Mouse (Mus musculus) MEL (cell line): Measurements from ENCODE around the gene Gpx5. TPM values are rescaled to one million over a fixed set of nuclear protein-coding genes. Genes with fewer than 3 reads are reported as not detected.

Source experiments
- DNase-seq: peaks from one replicate; pipeline ENCODE4 v3.0.0; 2011; ENCODE audit warnings: low read depth, low spot score
- H3K27ac ChIP-seq: 2 replicates; pipeline ENCODE4 v1.5.1; 2012; ENCODE audit warnings: low read depth, mild to moderate bottlenecking, control low read depth, low read length, moderate library complexity; ENCODE audit not compliant: control insufficient read depth
- H3K27me3 ChIP-seq, 2 experiments: fragments of 150-350 bp in 1 of 2; sonication (generic) in 1 of 2; 2 replicates each; pipeline ENCODE4 v1.6.1; 2012; ENCODE audit warnings: low read length in 2 of 2, mild to moderate bottlenecking in 2 of 2, improper control_type of control experiment in 1 of 2, moderate library complexity in 1 of 2; ENCODE audit not compliant: insufficient read depth in 2 of 2, control insufficient read depth in 1 of 2
- H3K36me3 ChIP-seq, 2 experiments: 2 replicates each; pipeline ENCODE4 v1.6.1; 2012 to 2014; ENCODE audit warnings: low read length in 2 of 2, improper control_type of control experiment in 1 of 2, inconsistent platforms in 1 of 2, mild to moderate bottlenecking in 1 of 2; ENCODE audit not compliant: insufficient read depth in 2 of 2, control insufficient read depth in 1 of 2
- H3K4me1 ChIP-seq, 2 experiments: fragments of 150-350 bp in 1 of 2; sonication (generic) in 1 of 2; 2 replicates each; pipeline ENCODE4 v1.6.1; 2012; ENCODE audit warnings: low read length in 2 of 2, improper control_type of control experiment in 1 of 2, mild to moderate bottlenecking in 1 of 2; ENCODE audit not compliant: insufficient read depth in 2 of 2, control insufficient read depth in 1 of 2
- H3K4me3 ChIP-seq, 2 experiments: fragments of 150-350 bp in 1 of 2; sonication (generic) in 1 of 2; 2 replicates each; pipeline ENCODE4 v1.5.1; 2012; ENCODE audit warnings: low read depth in 2 of 2, low read length in 2 of 2, mild to moderate bottlenecking in 2 of 2, moderate library complexity in 2 of 2, control low read depth in 1 of 2, improper control_type of control experiment in 1 of 2; ENCODE audit not compliant: control insufficient read depth in 1 of 2, insufficient read depth in 1 of 2
- H3K79me2 ChIP-seq: 2 replicates; pipeline ENCODE4 v1.6.1; 2012; ENCODE audit warnings: mild to moderate bottlenecking, low read length, moderate library complexity; ENCODE audit not compliant: control insufficient read depth, poor library complexity, insufficient read depth
- H3K9ac ChIP-seq: 2 replicates; pipeline ENCODE4 v1.6.1; 2012; ENCODE audit warnings: low read depth, mild to moderate bottlenecking, control low read depth, low read length, moderate library complexity; ENCODE audit not compliant: control insufficient read depth, poor library complexity, severe bottlenecking
- H3K9me3 ChIP-seq: fragments of 150-350 bp; sonication (generic); replicated peaks from 2 replicates; pipeline ENCODE4 v1.6.1; 2012; ENCODE audit warnings: mild to moderate bottlenecking, low read length, improper control_type of control experiment, moderate library complexity; ENCODE audit not compliant: insufficient read depth
- CHD1 ChIP-seq: IDR thresholded peaks from 2 replicates; pipeline ENCODE4 v1.6.1; 2012; ENCODE audit warnings: low read depth, mild to moderate bottlenecking, inconsistent platforms, low read length, improper control_type of control experiment
- CHD2 ChIP-seq: IDR thresholded peaks from 2 replicates; pipeline ENCODE4 v1.6.1; 2011; ENCODE audit warnings: low read length, improper control_type of control experiment
- CTCF ChIP-seq, 3 experiments: IDR thresholded peaks in 2 of 3; conservative IDR thresholded peaks in 1 of 3; 2 replicates each; pipeline ENCODE4 v1.5.1; 2011 to 2012; ENCODE audit warnings: low read length in 3 of 3, low read depth in 2 of 3, mild to moderate bottlenecking in 2 of 3, improper control_type of control experiment in 1 of 3, inconsistent platforms in 1 of 3, mixed read lengths in 1 of 3, moderate library complexity in 1 of 3; ENCODE audit not compliant: control insufficient read depth in 1 of 3, insufficient read depth in 1 of 3, poor library complexity in 1 of 3, severe bottlenecking in 1 of 3
- ETS1 ChIP-seq: IDR thresholded peaks from 2 replicates; pipeline ENCODE4 v1.6.1; 2012; ENCODE audit warnings: low read depth, mild to moderate bottlenecking, inconsistent platforms, low read length, improper control_type of control experiment, moderate library complexity
- GATA1 ChIP-seq: IDR thresholded peaks from 2 replicates; pipeline ENCODE4 v1.6.1; 2011; ENCODE audit warnings: low read depth, low read length, improper control_type of control experiment
- KAT2A ChIP-seq: conservative IDR thresholded peaks from 2 replicates; pipeline ENCODE4 v1.6.1; 2012; ENCODE audit warnings: low read depth, low read length, improper control_type of control experiment, inconsistent platforms
- MAX ChIP-seq: IDR thresholded peaks from 2 replicates; pipeline ENCODE4 v1.6.1; 2011; ENCODE audit warnings: low read length, improper control_type of control experiment
- MEF2A ChIP-seq: IDR thresholded peaks from 2 replicates; pipeline ENCODE4 v1.6.1; 2014; ENCODE audit warnings: low read depth, mild to moderate bottlenecking, inconsistent platforms, low read length, improper control_type of control experiment; ENCODE audit not compliant: poor library complexity, insufficient replicate concordance, severe bottlenecking; ENCODE audit errors: extremely low read depth
- NELFE ChIP-seq: IDR thresholded peaks from 2 replicates; pipeline ENCODE4 v1.6.1; 2011; ENCODE audit warnings: low read depth, low read length, improper control_type of control experiment
- POLR2AphosphoS2 ChIP-seq: IDR thresholded peaks from 2 replicates; pipeline ENCODE4 v1.6.1; 2011; ENCODE audit warnings: low read length, improper control_type of control experiment
- POLR2AphosphoS5 ChIP-seq: IDR thresholded peaks from 2 replicates; pipeline ENCODE4 v1.6.1; 2012; ENCODE audit warnings: low read depth, borderline replicate concordance, mild to moderate bottlenecking, inconsistent platforms, low read length, moderate library complexity, mixed read lengths
- TBP ChIP-seq: IDR thresholded peaks from 2 replicates; pipeline ENCODE4 v1.8.0; 2011; ENCODE audit warnings: low read depth, low read length, improper control_type of control experiment
- TCF12 ChIP-seq: IDR thresholded peaks from 2 replicates; pipeline ENCODE4 v1.6.1; 2014; ENCODE audit warnings: low read depth, mild to moderate bottlenecking, inconsistent platforms, low read length, improper control_type of control experiment, moderate library complexity
- USF1 ChIP-seq: IDR thresholded peaks from 2 replicates; pipeline ENCODE4 v1.6.1; 2014; ENCODE audit warnings: low read depth, mild to moderate bottlenecking, inconsistent platforms, low read length, improper control_type of control experiment, moderate library complexity
- USF2 ChIP-seq, 2 experiments: IDR thresholded peaks; 2 replicates each; pipeline ENCODE4 v1.6.1; 2011 to 2012; ENCODE audit warnings: improper control_type of control experiment in 2 of 2, low read length in 2 of 2, borderline replicate concordance in 1 of 2, inconsistent platforms in 1 of 2, low read depth in 1 of 2, mild to moderate bottlenecking in 1 of 2; ENCODE audit not compliant: insufficient read depth in 1 of 2
- ZKSCAN1 ChIP-seq: IDR thresholded peaks from 2 replicates; pipeline ENCODE4 v1.6.1; 2012; ENCODE audit warnings: low read depth, mild to moderate bottlenecking, inconsistent platforms, low read length, improper control_type of control experiment, moderate library complexity
- ZMIZ1 ChIP-seq: IDR thresholded peaks from 2 replicates; pipeline ENCODE4 v1.6.1; 2012; ENCODE audit warnings: low read depth, mild to moderate bottlenecking, inconsistent platforms, low read length, improper control_type of control experiment, moderate library complexity
- ZNF384 ChIP-seq: IDR thresholded peaks from 2 replicates; pipeline ENCODE4 v1.6.1; 2012; ENCODE audit warnings: low read depth, mild to moderate bottlenecking, inconsistent platforms, low read length, improper control_type of control experiment
- polyA plus RNA-seq, 2 experiments: library from polyadenylated mRNA; stranded (reverse) in 1 of 2; unstranded in 1 of 2; fragments of >175 nt in 1 of 2; fragments of >200 nt in 1 of 2; gene quantifications; 2 replicates each; pipeline versions ENCODE4 v1.2.1 to v1.2.4; 2012; ENCODE audit warnings: low replicate concordance in 2 of 2, low read depth in 1 of 2; ENCODE audit not compliant: insufficient read length in 2 of 2, insufficient read depth in 1 of 2, missing spikeins in 1 of 2
- total RNA-seq: library from RNA; depleted of rRNA; stranded (reverse); fragments of 300-350 nt; gene quantifications from 2 replicates; pipeline ENCODE4 v1.2.3, GENCODE M21; 2012; rRNA removed

Gpx5 gene
- total RNA-seq, result not detected in 2 replicates
- polyA plus RNA-seq, result not detected

GRCm38 (mm10) chr13:21292631-21293030 is at the start of gene Gpx5:
TSS of gene Gpx5 (minus strand) at chr13:21292731.
- H3K27ac ChIP-seq, result no peak within 1 kb of the TSS
- H3K9me3 ChIP-seq, result no peaks in the 10 kb centered on the region
- H3K79me2 ChIP-seq, result no peaks in the 10 kb centered on the region
- no peak within 1 kb of the TSS for H3K4me3 ChIP-seq
- peaks cover 0 to 3% of the 10 kb centered on the region in 2 experiments; a peak in 2 of 4 replicates for H3K36me3 ChIP-seq
- H3K4me1 ChIP-seq, result no peaks in the 10 kb centered on the region
- no peak within 1 kb of the TSS for H3K9ac ChIP-seq
- no peak for DNase-seq
- TF ChIP-seq MAX, result no peak
- no peak for TF ChIP-seq KAT2A
- TF ChIP-seq TCF12, result no peak
- TF ChIP-seq CHD1, result no peak
- TF ChIP-seq NELFE, result no peak
- TF ChIP-seq ZKSCAN1, result no peak
- no peak for TF ChIP-seq MEF2A
- no peak for TF ChIP-seq CTCF (IDR thresholded peaks at IDR 0.05 in 2 of 3, conservative IDR thresholded peaks at IDR 0.05 in 1 of 3; ENCODE audit: control insufficient read depth in 1 of 3, insufficient read depth in 1 of 3, low read depth in 2 of 3, low read length in 3 of 3, poor library complexity in 1 of 3, severe bottlenecking in 1 of 3)
- TF ChIP-seq POLR2AphosphoS5, result no peak
- TF ChIP-seq ZNF384, result no peak
- no peak for TF ChIP-seq TBP
- peaks cover 3 to 4% of the 10 kb centered on the region in 2 experiments; a peak in 3 of 4 replicates for H3K27me3 ChIP-seq

DNA sequence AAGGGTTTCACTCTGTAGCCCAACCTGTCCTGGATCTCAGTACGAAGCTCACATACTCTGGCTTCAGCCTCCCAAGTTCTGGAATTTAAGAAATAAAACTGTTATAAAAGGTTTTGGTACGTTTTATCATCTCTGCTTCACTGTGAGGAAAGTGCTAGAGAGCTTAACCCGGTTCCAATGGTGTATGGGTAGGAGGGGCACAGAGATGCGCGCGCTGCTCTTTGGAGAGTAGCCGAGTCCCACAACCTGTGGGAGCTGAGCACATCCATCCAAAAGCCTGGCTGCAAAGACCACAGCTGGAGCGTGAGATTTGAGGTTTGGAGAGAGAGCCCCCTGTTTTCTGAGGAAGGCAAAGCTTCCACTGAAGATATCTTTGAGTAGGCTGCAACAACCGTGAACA is 34.9 kb upstream of the Gpx5 start:
- no peaks in the 10 kb centered on the region for H3K79me2 ChIP-seq
- H3K9ac ChIP-seq, result peak overlapping the region; percentile 21; the same call in 1 of the 2 replicates
- H3K4me1 ChIP-seq, result peaks cover 0 to 8% of the 10 kb centered on the region in 2 experiments; a peak in 2 of 4 replicates
- H3K36me3 ChIP-seq, result peaks cover 0 to 7% of the 10 kb centered on the region in 2 experiments; a peak in 2 of 4 replicates
- peak overlapping the region; percentile 21 to 59; a peak in 3 of 4 replicates for H3K4me3 ChIP-seq
- H3K9me3 ChIP-seq, result no peaks in the 10 kb centered on the region
- peak; percentile 17 for DNase-seq
- no peak overlapping the region for H3K27ac ChIP-seq
- TF ChIP-seq POLR2AphosphoS2 (no peak), CHD2 (no peak), USF1 (no peak), MEF2A (no peak), GATA1 (no peak), ZMIZ1 (no peak), USF2 (IDR thresholded peaks at IDR 0.05; ENCODE audit: borderline replicate concordance in 1 of 2, insufficient read depth in 1 of 2, low read depth in 1 of 2, low read length in 2 of 2) (no peak), ETS1 (no peak)
- H3K27me3 ChIP-seq, result no peaks in the 10 kb centered on the region
